Mouse (Mus musculus): ENCODE data around the gene Cers3. TPM values are rescaled to one million over a fixed set of nuclear protein-coding genes. Genes with fewer than 3 reads are reported as not detected.

The Cers3 gene
- polyA plus RNA-seq, 1 experiment from 2014 or later, result 0.26 TPM

- ATAC-seq, result no peak
- no peak overlapping the region for H3K9ac ChIP-seq (ENCODE audit: low read depth, low read length)
- no peak overlapping the region for H3K4me3 ChIP-seq (ENCODE audit: low read depth, low read length)
- H3K27me3 ChIP-seq (ENCODE audit: control insufficient read depth, insufficient read depth, low read depth, low read length), result no peaks in the 10 kb centered on the region
- H3K9me3 ChIP-seq (replicated peaks; ENCODE audit: control insufficient read depth, low read length, poor library complexity, severe bottlenecking), result no peaks in the 10 kb centered on the region
- H3K27ac ChIP-seq (ENCODE audit: low read length), result no peak overlapping the region
- no peak overlapping the region for H3K4me2 ChIP-seq (ENCODE audit: low read length)
- no peaks in the 10 kb centered on the region for H3K36me3 ChIP-seq (ENCODE audit: control insufficient read depth, insufficient read depth, low read length)
- no peaks in the 10 kb centered on the region for H3K4me1 ChIP-seq (ENCODE audit: control insufficient read depth, insufficient read depth, low read length)
- WGBS, result 90% methylated on average over 7 of the region's 7 CpGs
Observed at GRCm38 (mm10) chr7:66755611-66756010, 12.3 kb downstream of the Cers3 start.

- ATAC-seq, result no peak
- WGBS, result 82% methylated on average over 5 of the region's 5 CpGs
- no peak overlapping the region for H3K4me2 ChIP-seq (ENCODE audit: low read length)
- no peaks in the 10 kb centered on the region for H3K36me3 ChIP-seq (ENCODE audit: control insufficient read depth, insufficient read depth, low read length)
- no peak overlapping the region for H3K4me3 ChIP-seq (ENCODE audit: low read depth, low read length)
- H3K9ac ChIP-seq (ENCODE audit: low read depth, low read length), result no peak overlapping the region
- no peaks in the 10 kb centered on the region for H3K27me3 ChIP-seq (ENCODE audit: control insufficient read depth, insufficient read depth, low read depth, low read length)
- no peak overlapping the region for H3K27ac ChIP-seq (ENCODE audit: low read length)
- no peaks in the 10 kb centered on the region for H3K9me3 ChIP-seq (replicated peaks; ENCODE audit: control insufficient read depth, low read length, poor library complexity, severe bottlenecking)
- H3K4me1 ChIP-seq (ENCODE audit: control insufficient read depth, insufficient read depth, low read length), result no peaks in the 10 kb centered on the region
Observed at GRCm38 (mm10) chr7:66769902-66770301, 26.6 kb downstream of the Cers3 start.

- Histone ChIP-seq H3K36me3 (ENCODE audit: control insufficient read depth, insufficient read depth, low read length) (no peaks in the 10 kb centered on the region), H3K9me3 (replicated peaks; ENCODE audit: control insufficient read depth, low read length, poor library complexity, severe bottlenecking) (no peaks in the 10 kb centered on the region), H3K27ac (ENCODE audit: low read length) (no peak overlapping the region), H3K4me2 (ENCODE audit: low read length) (no peak overlapping the region), H3K4me3 (ENCODE audit: low read depth, low read length) (no peak overlapping the region), H3K27me3 (ENCODE audit: control insufficient read depth, insufficient read depth, low read depth, low read length) (no peaks in the 10 kb centered on the region), H3K9ac (ENCODE audit: low read depth, low read length) (no peak overlapping the region), H3K4me1 (ENCODE audit: control insufficient read depth, insufficient read depth, low read length) (no peaks in the 10 kb centered on the region)
- 74% methylated on average over 3 of the region's 3 CpGs for WGBS
- no peak for ATAC-seq
Observed at GRCm38 (mm10) chr7:66770706-66771105, 27.4 kb downstream of the Cers3 start.

DNA sequence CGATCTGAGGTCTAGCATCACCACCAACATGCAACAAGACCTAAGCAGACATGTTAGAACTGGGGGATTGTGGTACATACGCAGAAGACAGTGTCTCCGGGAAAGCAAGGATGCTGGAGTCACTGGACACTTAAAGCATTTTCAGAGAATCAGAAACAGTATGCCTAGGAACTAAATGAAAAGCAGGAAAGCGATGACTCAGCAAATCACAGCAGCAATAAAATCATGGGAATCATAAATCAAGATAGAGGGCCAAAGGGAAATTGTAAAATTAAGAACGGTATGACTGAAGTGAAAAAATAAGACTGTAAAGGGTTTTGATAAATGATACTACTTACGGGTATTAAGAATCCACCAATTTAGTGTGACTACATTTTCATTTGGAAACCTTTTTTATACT lies 27.9 kb downstream of the Cers3 start:
- H3K9ac ChIP-seq (ENCODE audit: low read depth, low read length), result no peak overlapping the region
- 95% methylated on average over 6 of the region's 6 CpGs for WGBS
- no peaks in the 10 kb centered on the region for H3K4me1 ChIP-seq (ENCODE audit: control insufficient read depth, insufficient read depth, low read length)
- no peaks in the 10 kb centered on the region for H3K36me3 ChIP-seq (ENCODE audit: control insufficient read depth, insufficient read depth, low read length)
- H3K27ac ChIP-seq (ENCODE audit: low read length), result no peak overlapping the region
- no peak overlapping the region for H3K4me2 ChIP-seq (ENCODE audit: low read length)
- no peaks in the 10 kb centered on the region for H3K9me3 ChIP-seq (replicated peaks; ENCODE audit: control insufficient read depth, low read length, poor library complexity, severe bottlenecking)
- no peak for ATAC-seq
- no peak overlapping the region for H3K4me3 ChIP-seq (ENCODE audit: low read depth, low read length)
- H3K27me3 ChIP-seq (ENCODE audit: control insufficient read depth, insufficient read depth, low read depth, low read length), result no peaks in the 10 kb centered on the region

GRCm38 (mm10) chr7:66779411-66779810 lies 36.1 kb downstream of the Cers3 start:
- H3K9ac ChIP-seq (ENCODE audit: low read depth, low read length), result no peak overlapping the region
- no peaks in the 10 kb centered on the region for H3K9me3 ChIP-seq (replicated peaks; ENCODE audit: control insufficient read depth, low read length, poor library complexity, severe bottlenecking)
- H3K27me3 ChIP-seq (ENCODE audit: control insufficient read depth, insufficient read depth, low read depth, low read length), result no peaks in the 10 kb centered on the region
- H3K4me1 ChIP-seq (ENCODE audit: control insufficient read depth, insufficient read depth, low read length), result no peaks in the 10 kb centered on the region
- no peak overlapping the region for H3K4me2 ChIP-seq (ENCODE audit: low read length)
- no peaks in the 10 kb centered on the region for H3K36me3 ChIP-seq (ENCODE audit: control insufficient read depth, insufficient read depth, low read length)
- 70% methylated on average over 2 of the region's 2 CpGs for WGBS
- no peak for ATAC-seq
- no peak overlapping the region for H3K4me3 ChIP-seq (ENCODE audit: low read depth, low read length)
- H3K27ac ChIP-seq (ENCODE audit: low read length), result no peak overlapping the region

DNA sequence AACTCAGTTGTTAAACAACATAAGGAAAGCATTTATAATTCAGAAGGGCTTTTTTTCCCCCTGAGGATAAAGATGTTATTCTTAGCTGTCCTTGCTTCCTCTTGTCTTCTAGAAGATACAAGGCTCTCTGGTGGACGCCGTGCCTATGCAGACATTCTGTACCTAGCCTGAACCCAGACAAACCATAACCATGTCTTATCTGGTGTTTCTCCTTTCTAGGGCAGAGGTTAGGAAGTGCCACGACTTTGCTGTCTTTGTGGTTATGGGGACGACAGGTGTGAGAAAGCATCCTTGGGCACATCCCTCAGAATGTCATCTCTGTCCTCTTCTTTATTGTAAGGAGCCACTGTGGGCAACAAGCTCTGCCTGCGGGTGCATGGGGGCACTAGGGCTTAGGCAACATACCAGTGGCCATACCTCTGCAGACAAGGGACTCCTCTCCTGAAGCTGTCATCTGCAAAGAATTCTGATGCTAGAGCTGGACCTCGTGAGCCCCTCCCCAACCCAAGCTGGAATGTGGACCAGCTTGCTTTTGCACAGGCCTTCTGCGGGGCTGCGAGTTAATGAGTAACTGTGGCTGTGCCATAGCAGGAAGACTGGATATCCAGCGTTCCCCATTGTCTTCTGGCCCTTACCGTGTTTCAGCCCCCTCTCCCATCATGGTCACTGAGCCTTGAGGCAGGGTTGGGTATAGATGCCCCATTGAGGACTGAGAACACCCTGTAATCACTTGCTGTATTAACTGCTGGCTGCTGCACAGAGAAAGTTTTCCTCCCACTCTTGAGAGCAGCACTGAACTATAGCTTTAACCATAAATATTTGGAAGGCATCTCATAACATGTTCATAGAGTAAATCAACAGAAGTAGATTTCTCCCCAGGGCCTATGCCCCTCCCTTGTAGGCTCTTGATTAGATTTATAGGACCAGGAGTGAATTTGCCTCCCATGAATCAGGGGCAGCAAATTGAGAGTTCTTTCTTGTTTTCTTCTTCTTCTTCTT lies 36.9 kb downstream of the Cers3 start:
- Histone ChIP-seq H3K9ac (ENCODE audit: low read depth, low read length) (no peak overlapping the region), H3K9me3 (replicated peaks; ENCODE audit: control insufficient read depth, low read length, poor library complexity, severe bottlenecking) (no peaks in the 10 kb centered on the region), H3K36me3 (ENCODE audit: control insufficient read depth, insufficient read depth, low read length) (no peaks in the 10 kb centered on the region), H3K27ac (ENCODE audit: low read length) (no peak overlapping the region), H3K4me3 (ENCODE audit: low read depth, low read length) (no peak overlapping the region), H3K27me3 (ENCODE audit: control insufficient read depth, insufficient read depth, low read depth, low read length) (no peaks in the 10 kb centered on the region), H3K4me1 (ENCODE audit: control insufficient read depth, insufficient read depth, low read length) (no peaks in the 10 kb centered on the region), H3K4me2 (ENCODE audit: low read length) (no peak overlapping the region)
- ATAC-seq, result no peak
- 84% methylated on average over 10 of the region's 10 CpGs for WGBS

- Histone ChIP-seq H3K4me3 (ENCODE audit: low read depth, low read length) (no peak overlapping the region), H3K9me3 (replicated peaks; ENCODE audit: control insufficient read depth, low read length, poor library complexity, severe bottlenecking) (no peaks in the 10 kb centered on the region), H3K27me3 (ENCODE audit: control insufficient read depth, insufficient read depth, low read depth, low read length) (no peaks in the 10 kb centered on the region), H3K27ac (ENCODE audit: low read length) (no peak overlapping the region), H3K9ac (ENCODE audit: low read depth, low read length) (no peak overlapping the region), H3K36me3 (ENCODE audit: control insufficient read depth, insufficient read depth, low read length) (no peaks in the 10 kb centered on the region), H3K4me1 (ENCODE audit: control insufficient read depth, insufficient read depth, low read length) (no peaks in the 10 kb centered on the region), H3K4me2 (ENCODE audit: low read length) (no peak overlapping the region)
- no peak for ATAC-seq
- 73% methylated on average over 3 of the region's 3 CpGs for WGBS
Observed at GRCm38 (mm10) chr7:66786476-66786875, 43.2 kb downstream of the Cers3 start.

DNA sequence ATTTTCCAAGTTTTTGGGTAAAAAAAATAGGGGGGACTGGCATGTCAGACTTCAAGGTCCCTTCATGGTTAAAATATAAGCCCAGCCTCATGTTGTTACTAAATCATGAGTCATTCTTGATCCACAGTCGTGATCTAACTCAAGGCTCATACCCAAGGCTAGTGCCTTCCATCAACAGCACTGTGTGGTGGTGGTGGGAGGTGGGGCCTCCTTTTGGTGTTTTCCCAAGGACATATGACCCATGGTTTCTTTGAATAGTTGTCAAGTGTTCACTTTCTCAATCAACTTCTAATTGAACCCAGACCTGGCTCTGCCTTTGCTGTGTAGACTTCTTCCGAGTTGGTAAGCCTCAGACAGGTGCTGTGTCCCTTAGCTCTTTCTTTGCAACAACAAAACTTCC lies 44.5 kb downstream of the Cers3 start:
- Histone ChIP-seq H3K27ac (ENCODE audit: low read length) (no peak overlapping the region), H3K36me3 (ENCODE audit: control insufficient read depth, insufficient read depth, low read length) (no peaks in the 10 kb centered on the region)
- 82% methylated on average over 2 of the region's 2 CpGs for WGBS

DNA sequence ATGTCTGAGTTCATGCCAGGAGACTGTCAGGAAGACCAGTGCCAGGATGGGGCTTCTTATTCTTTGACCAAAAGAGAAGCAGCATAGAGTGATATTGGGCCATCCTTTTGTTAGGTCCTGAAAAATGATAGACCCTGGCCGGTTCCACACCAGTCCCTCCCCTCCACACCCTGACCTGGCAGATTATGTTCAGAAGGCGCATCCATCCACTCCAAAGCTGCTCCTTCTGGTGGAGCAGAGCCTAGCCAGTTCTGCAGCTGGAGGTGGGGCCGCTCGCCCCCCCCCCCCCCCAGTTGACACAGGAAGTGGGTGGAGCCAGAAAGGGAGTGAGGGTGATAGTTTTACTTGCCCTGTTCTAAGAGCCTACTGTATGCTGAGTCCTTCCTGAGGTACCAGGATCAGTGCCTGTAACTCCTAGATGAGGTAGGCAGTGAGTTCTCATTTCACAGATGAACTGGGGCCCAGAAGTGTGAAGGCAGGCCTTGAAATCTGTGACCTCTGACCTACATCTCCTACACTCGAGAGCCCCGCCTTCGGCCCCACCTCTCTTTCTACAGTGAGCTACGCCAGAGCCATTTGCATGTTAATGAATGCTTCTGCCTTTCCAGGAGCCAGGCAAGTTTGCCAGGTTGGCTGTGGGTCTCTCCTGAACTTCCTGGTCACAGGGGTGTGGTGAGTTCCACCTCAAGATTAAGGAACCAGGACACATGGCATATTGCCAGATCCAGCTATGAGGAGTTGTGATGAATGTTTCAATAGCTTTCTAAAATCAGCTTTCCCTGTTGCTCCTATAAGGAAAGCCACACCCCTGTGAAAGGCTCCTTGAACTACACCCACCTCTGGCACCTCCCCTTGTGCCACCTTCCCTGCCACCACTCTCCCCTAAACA lies 46.8 kb downstream of the Cers3 start:
- H3K9me3 ChIP-seq (replicated peaks; ENCODE audit: control insufficient read depth, low read length, poor library complexity, severe bottlenecking), result no peaks in the 10 kb centered on the region
- no peak overlapping the region for H3K9ac ChIP-seq (ENCODE audit: low read depth, low read length)
- 28% methylated on average over 8 of the region's 8 CpGs for WGBS
- H3K27me3 ChIP-seq (ENCODE audit: control insufficient read depth, insufficient read depth, low read depth, low read length), result no peaks in the 10 kb centered on the region
- no peak for ATAC-seq
- no peaks in the 10 kb centered on the region for H3K4me1 ChIP-seq (ENCODE audit: control insufficient read depth, insufficient read depth, low read length)
- H3K4me2 ChIP-seq (ENCODE audit: low read length), result no peak overlapping the region
- H3K36me3 ChIP-seq (ENCODE audit: control insufficient read depth, insufficient read depth, low read length), result no peaks in the 10 kb centered on the region
- no peak overlapping the region for H3K27ac ChIP-seq (ENCODE audit: low read length)
- H3K4me3 ChIP-seq (ENCODE audit: low read depth, low read length), result no peak overlapping the region

More for the DNA sequence above, 44.5 kb downstream of the Cers3 start:
- Histone ChIP-seq H3K9me3 (replicated peaks; ENCODE audit: control insufficient read depth, low read length, poor library complexity, severe bottlenecking) (no peaks in the 10 kb centered on the region), H3K4me2 (ENCODE audit: low read length) (no peak overlapping the region), H3K4me1 (ENCODE audit: control insufficient read depth, insufficient read depth, low read length) (no peaks in the 10 kb centered on the region), H3K4me3 (ENCODE audit: low read depth, low read length) (no peak overlapping the region), H3K27me3 (ENCODE audit: control insufficient read depth, insufficient read depth, low read depth, low read length) (no peaks in the 10 kb centered on the region), H3K9ac (ENCODE audit: low read depth, low read length) (no peak overlapping the region)
- ATAC-seq, result no peak

Data from midbrain, embryonic 16.5 days (tissue).